Mouse (Mus musculus): ENCODE measurements around the gene 1700023F06Rik. TPM values are rescaled to one million over a fixed set of nuclear protein-coding genes. Genes with fewer than 3 reads are reported as not detected.

1700023F06Rik gene
- polyA plus RNA-seq, 1 experiment, result not detected

DNA sequence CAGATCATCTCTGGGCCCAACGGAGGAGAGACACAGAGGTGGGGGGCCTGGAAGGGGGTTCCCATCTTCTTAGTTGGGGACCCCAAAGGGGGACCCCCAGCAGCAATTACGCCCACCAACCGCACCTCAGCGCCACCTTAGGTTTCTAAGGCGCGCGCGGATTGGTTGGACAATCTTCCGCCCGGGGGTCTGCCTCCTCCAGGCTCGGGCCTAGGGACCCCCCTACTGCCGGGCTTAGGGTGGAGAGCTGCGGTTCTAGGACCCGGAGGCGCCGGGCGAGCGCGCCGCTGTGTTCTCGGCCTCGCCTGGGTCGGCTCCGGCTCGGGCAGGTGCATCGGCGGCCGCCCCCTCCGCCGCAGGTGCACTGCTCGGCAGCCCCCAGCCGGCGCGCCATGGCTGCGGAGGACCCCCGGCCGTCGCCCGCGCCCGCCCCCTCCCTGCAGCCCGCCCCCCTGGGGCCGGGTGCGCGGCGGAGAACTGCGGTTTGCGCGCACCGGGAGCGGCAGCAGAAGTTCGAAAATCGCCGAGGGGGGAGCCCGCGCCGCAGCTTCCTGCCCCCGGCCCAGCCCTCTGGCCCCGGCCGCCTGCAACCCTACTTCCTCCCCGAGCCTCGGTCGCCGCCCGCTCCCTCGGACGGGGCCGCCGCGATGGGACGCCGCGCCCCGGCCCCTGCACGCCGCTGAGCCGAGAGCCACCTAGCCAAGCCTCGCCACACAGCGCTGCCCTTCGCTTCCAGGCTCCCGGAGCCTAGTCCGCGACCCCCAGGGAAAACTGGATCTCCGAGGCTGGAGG is 37.7 kb downstream of the 1700023F06Rik start, which contains the start of gene Fmnl1:
Fmnl1 (plus strand) TSS at position 614 of the 792 bp plus-strand sequence.
- TF ChIP-seq CTCF (IDR thresholded peaks at IDR 0.05; ENCODE audit: extremely low read depth, insufficient read depth, insufficient read length, insufficient replicate concordance), result no peak
- TF ChIP-seq POLR2A (IDR thresholded peaks at IDR 0.05; ENCODE audit: low read depth, low read length), result peak; percentile 80
- Histone ChIP-seq H3K4me3 (ENCODE audit: extremely low read depth, insufficient read depth, insufficient read length) (peak within 1 kb of the TSS; percentile 97), H3K4me1 (ENCODE audit: control insufficient read depth, insufficient read depth, insufficient read length) (peaks cover 13% of the 10 kb centered on the region; the same call in 1 of the 2 replicates), H3K27me3 (ENCODE audit: control insufficient read depth, insufficient read depth, low read length) (no peaks in the 10 kb centered on the region), H3K27ac (ENCODE audit: insufficient read depth, low read length) (peak within 1 kb of the TSS; percentile 99), H3K36me3 (ENCODE audit: control insufficient read depth, insufficient read depth, low read length) (0 out of 2 replicates have a peak, but pooled peaks cover 1% of the 10 kb centered on the region)
- WGBS, result 2% methylated on average over 57 of the region's 84 CpGs
- DNase-seq (ENCODE audit: low read depth in 1 of 2, low spot score in 2 of 2), result peak in 1 of 2 experiments; percentile 83

DNA sequence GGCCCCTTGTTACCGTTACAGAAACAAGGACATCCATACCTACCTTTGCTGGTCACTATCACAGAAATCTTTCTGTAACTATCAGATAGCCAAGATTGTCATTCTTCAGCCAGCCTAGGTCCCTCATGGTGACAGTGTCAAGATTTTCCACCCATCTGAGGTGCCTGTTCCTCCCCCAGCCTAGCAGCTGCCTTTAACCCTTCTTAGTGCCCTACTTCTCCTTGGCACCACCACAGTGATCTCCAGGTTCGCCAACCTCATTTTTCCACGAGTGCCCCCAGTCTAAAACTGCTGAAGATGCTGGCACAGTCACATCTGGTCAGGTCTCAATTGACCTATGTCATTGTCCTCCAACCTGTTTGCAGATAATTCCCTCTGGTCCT is 38.3 kb downstream of the 1700023F06Rik start:
- peaks cover 11% of the 10 kb centered on the region; the same call in 1 of the 2 replicates for H3K4me1 ChIP-seq (ENCODE audit: control insufficient read depth, insufficient read depth, insufficient read length)
- 35% methylated on average over 3 of the region's 3 CpGs for WGBS
- H3K36me3 ChIP-seq (ENCODE audit: control insufficient read depth, insufficient read depth, low read length), result 0 out of 2 replicates have a peak, but pooled peaks cover 1% of the 10 kb centered on the region
- peak overlapping the region; percentile 75 for H3K27ac ChIP-seq (ENCODE audit: insufficient read depth, low read length)
- TF ChIP-seq POLR2A (IDR thresholded peaks at IDR 0.05; ENCODE audit: low read depth, low read length) (no peak), CTCF (IDR thresholded peaks at IDR 0.05; ENCODE audit: extremely low read depth, insufficient read depth, insufficient read length, insufficient replicate concordance) (no peak)
- H3K4me3 ChIP-seq (ENCODE audit: extremely low read depth, insufficient read depth, insufficient read length), result peak overlapping the region; percentile 97; the same call in 1 of the 2 replicates
- no peaks in the 10 kb centered on the region for H3K27me3 ChIP-seq (ENCODE audit: control insufficient read depth, insufficient read depth, low read length)
- DNase-seq (ENCODE audit: low read depth in 1 of 2, low spot score in 2 of 2), result no peak

DNA sequence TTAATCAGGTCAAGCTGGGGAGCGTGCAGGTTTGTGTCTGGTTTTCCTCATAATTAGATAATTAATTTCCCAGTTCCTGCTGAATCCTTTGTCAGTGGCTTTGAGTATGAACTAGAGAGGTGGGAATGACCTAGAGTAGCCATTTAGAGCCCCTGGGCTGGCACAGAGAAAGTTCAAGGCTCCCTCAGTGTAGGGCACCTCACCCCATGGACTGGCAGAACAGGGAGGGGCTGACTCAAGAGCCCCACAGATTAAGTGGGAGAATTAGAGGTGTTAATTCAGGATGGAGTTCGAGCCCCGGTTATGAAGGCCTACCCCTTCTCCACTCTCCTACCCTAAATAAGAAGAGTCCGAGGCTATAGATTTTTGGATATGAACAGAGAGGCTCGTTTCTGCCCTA is 38.7 kb downstream of the 1700023F06Rik start:
- no peak overlapping the region for H3K27ac ChIP-seq (ENCODE audit: insufficient read depth, low read length)
- WGBS, result 81% methylated on average over 5 of the region's 5 CpGs
- TF ChIP-seq POLR2A (IDR thresholded peaks at IDR 0.05; ENCODE audit: low read depth, low read length) (no peak), CTCF (IDR thresholded peaks at IDR 0.05; ENCODE audit: extremely low read depth, insufficient read depth, insufficient read length, insufficient replicate concordance) (no peak)

DNA sequence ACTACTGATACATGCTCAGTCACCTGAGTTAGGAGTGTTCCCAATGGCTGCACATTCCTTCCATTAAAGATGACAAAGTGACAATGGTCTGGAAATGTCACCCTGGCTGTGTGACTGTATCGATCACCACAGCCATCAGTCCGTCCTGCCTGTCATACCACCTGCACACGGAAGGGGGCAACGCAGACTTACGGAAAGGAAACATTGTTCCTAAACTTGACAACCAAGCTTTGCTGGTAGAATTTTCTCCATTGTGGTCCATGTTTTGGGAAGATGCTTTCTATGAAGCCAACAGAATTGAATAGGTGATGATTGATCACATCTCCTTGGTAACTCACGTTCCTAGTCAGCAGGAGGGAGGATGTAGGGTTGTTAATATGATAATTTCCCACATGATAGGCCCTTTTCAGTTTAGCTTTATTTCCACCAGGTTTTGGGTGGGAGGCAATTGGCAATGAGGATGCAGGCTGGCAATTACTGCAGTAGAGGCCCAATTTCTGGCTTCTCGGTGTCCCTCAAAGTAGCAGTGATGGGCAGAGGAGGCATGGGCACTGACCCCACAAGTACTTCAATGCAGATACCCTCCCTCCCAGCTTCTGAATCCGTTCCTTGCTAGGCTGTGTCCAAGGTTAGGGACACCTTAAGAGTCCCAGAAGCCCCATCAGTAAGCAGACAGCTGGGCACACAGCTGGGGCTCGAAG is 39.5 kb downstream of the 1700023F06Rik start:
- no peaks in the 10 kb centered on the region for H3K27me3 ChIP-seq (ENCODE audit: control insufficient read depth, insufficient read depth, low read length)
- H3K4me1 ChIP-seq (ENCODE audit: control insufficient read depth, insufficient read depth, insufficient read length), result peaks cover 5% of the 10 kb centered on the region; the same call in 1 of the 2 replicates
- DNase-seq (ENCODE audit: low read depth in 1 of 2, low spot score in 2 of 2), result peak; percentile 49 to 82
- 0 out of 2 replicates have a peak, but pooled peaks cover 1% of the 10 kb centered on the region for H3K36me3 ChIP-seq (ENCODE audit: control insufficient read depth, insufficient read depth, low read length)
- H3K27ac ChIP-seq (ENCODE audit: insufficient read depth, low read length), result no peak overlapping the region
- WGBS, result 26% methylated on average over 9 of the region's 9 CpGs
- TF ChIP-seq POLR2A (IDR thresholded peaks at IDR 0.05; ENCODE audit: low read depth, low read length) (no peak), CTCF (IDR thresholded peaks at IDR 0.05; ENCODE audit: extremely low read depth, insufficient read depth, insufficient read length, insufficient replicate concordance) (peak; percentile 97; the same call in 1 of the 2 replicates)
- H3K4me3 ChIP-seq (ENCODE audit: extremely low read depth, insufficient read depth, insufficient read length), result no peak overlapping the region

More for the DNA sequence above, 38.7 kb downstream of the 1700023F06Rik start:
- Histone ChIP-seq H3K4me1 (ENCODE audit: control insufficient read depth, insufficient read depth, insufficient read length) (peaks cover 11% of the 10 kb centered on the region; the same call in 1 of the 2 replicates), H3K36me3 (ENCODE audit: control insufficient read depth, insufficient read depth, low read length) (0 out of 2 replicates have a peak, but pooled peaks cover 1% of the 10 kb centered on the region), H3K4me3 (ENCODE audit: extremely low read depth, insufficient read depth, insufficient read length) (no peak overlapping the region), H3K27me3 (ENCODE audit: control insufficient read depth, insufficient read depth, low read length) (no peaks in the 10 kb centered on the region)
- DNase-seq (ENCODE audit: low read depth in 1 of 2, low spot score in 2 of 2), result no peak

DNA sequence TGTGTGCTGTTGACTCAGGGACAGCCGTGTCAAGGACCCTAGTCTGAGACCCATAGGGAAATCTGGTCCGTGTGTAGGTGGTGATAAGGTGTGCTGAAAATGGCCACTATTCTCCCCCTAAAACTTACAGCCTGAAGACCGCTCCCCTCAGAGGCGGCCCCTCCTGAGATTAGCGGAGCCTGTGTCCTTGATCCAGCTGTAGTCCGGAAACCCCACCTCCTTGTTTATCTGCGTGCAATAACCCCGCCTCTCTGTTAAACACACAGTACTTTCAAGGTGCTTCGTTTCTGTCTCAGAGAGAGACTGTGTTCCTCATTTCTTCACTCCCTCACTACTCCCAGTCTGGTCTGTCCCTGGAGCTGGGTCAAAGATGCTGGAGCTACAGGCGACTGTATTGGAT is 44.0 kb downstream of the 1700023F06Rik start:
- no peaks in the 10 kb centered on the region for H3K36me3 ChIP-seq (ENCODE audit: control insufficient read depth, insufficient read depth, low read length)
- peak in 1 of 2 experiments; percentile 34 for DNase-seq (ENCODE audit: low read depth in 1 of 2, low spot score in 2 of 2)
- H3K4me1 ChIP-seq (ENCODE audit: control insufficient read depth, insufficient read depth, insufficient read length), result no peaks in the 10 kb centered on the region; the same call in 1 of the 2 replicates
- H3K4me3 ChIP-seq (ENCODE audit: extremely low read depth, insufficient read depth, insufficient read length), result no peak overlapping the region
- TF ChIP-seq CTCF (IDR thresholded peaks at IDR 0.05; ENCODE audit: extremely low read depth, insufficient read depth, insufficient read length, insufficient replicate concordance), result no peak
- TF ChIP-seq POLR2A (IDR thresholded peaks at IDR 0.05; ENCODE audit: low read depth, low read length), result no peak
- no peaks in the 10 kb centered on the region for H3K27me3 ChIP-seq (ENCODE audit: control insufficient read depth, insufficient read depth, low read length)
- H3K27ac ChIP-seq (ENCODE audit: insufficient read depth, low read length), result no peak overlapping the region
- WGBS, result 54% methylated on average over 10 of the region's 10 CpGs

DNA sequence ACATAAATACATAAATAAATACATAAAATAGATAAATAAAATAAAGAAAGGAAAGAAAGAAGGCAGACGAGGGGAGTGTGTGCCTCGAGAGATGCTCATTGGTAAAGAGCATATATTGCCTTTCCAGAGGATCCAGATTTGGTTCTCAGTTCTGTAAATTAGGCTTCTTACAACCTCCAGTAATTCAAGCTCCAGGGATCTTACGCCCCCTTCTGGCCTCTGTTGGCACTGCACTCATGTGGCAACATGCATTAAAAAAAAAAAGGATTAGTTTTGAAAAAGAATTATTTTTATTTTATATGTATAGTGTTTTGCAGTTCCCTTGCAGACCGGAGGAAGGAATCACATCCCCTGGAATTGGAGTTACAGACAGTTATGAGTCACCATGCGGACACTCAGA is 46.2 kb downstream of the 1700023F06Rik start:
- 88% methylated on average over 5 of the region's 5 CpGs for WGBS
- Histone ChIP-seq H3K27ac (ENCODE audit: insufficient read depth, low read length) (no peak overlapping the region), H3K4me1 (ENCODE audit: control insufficient read depth, insufficient read depth, insufficient read length) (no peaks in the 10 kb centered on the region; the same call in 1 of the 2 replicates), H3K36me3 (ENCODE audit: control insufficient read depth, insufficient read depth, low read length) (no peaks in the 10 kb centered on the region), H3K4me3 (ENCODE audit: extremely low read depth, insufficient read depth, insufficient read length) (no peak overlapping the region), H3K27me3 (ENCODE audit: control insufficient read depth, insufficient read depth, low read length) (no peaks in the 10 kb centered on the region)
- DNase-seq (ENCODE audit: low read depth in 1 of 2, low spot score in 2 of 2), result no peak
- TF ChIP-seq POLR2A (IDR thresholded peaks at IDR 0.05; ENCODE audit: low read depth, low read length) (no peak), CTCF (IDR thresholded peaks at IDR 0.05; ENCODE audit: extremely low read depth, insufficient read depth, insufficient read length, insufficient replicate concordance) (no peak)

Data from spleen, adult 2 months (tissue).